ENCODE assay signal across 8 mouse cellular contexts in genomic region chrX:53006062-53006461, GRCm38 (mm10).
DNase-seq lines count a peak whose midpoint lies in the region.

No protein-coding gene starts in this region.

- DNase-seq in kidney, adult 18-20 months = peak; percentile 3
- DNase-seq in kidney, postnatal 10 days = no peak
- DNase-seq in 3T3-L1 (ENCODE audit: low read depth, low spot score) = peak; percentile 90
- peak; percentile 6 to 59 for DNase-seq in CD8-positive naive resting alpha-beta T cell, adult 2 months (ENCODE audit: low read depth in 2 of 2, low spot score in 2 of 2)
- DNase-seq in embryo, embryonic 11.5 days (ENCODE audit: low read depth, low spot score) = peak; percentile 46
- DNase-seq in natural killer cell, adult 2 months (ENCODE audit: low spot score in 2 of 2) = peak; percentile 6 to 44
- no peak for DNase-seq in ovary, postnatal 14 days (ENCODE audit: low spot score)
- DNase-seq in cerebellum, adult 11 months = no peak

Comparison
In these comparisons a context has a peak if more than half of its experiments do, and no peak if none do; other contexts are left out.
1. DNase-seq: peak in kidney, adult 18-20 months (single experiment), 3T3-L1 (single experiment), CD8-positive naive resting alpha-beta T cell, adult 2 months (2 of 2), embryo, embryonic 11.5 days (single experiment) and natural killer cell, adult 2 months (2 of 2); none in kidney, postnatal 10 days (single experiment), ovary, postnatal 14 days (single experiment) and cerebellum, adult 11 months (single experiment).